Mouse (Mus musculus) thymus, adult 2 months (tissue): ENCODE results near the gene Ncoa3.

Source experiments
- CTCF ChIP-seq: fragments of 200-500 bp; IDR thresholded peaks from 2 replicates; pipeline ENCODE4 v1.5.1; 2012; ENCODE audit warnings: mild to moderate bottlenecking, control low read depth, low read length, moderate library complexity, borderline replicate concordance; ENCODE audit not compliant: control insufficient read depth, poor library complexity, insufficient read depth; ENCODE audit errors: extremely low read depth
- POLR2A ChIP-seq: fragments of 200-500 bp; IDR thresholded peaks from 2 replicates; pipeline ENCODE4 v1.6.1; 2012; ENCODE audit warnings: mild to moderate bottlenecking, low read length, control low read depth, moderate library complexity; ENCODE audit not compliant: control insufficient read depth, poor library complexity, insufficient read depth; ENCODE audit errors: extremely low read depth

- no peak for TF ChIP-seq CTCF
- TF ChIP-seq POLR2A, result no peak
Measured at GRCm38 (mm10) chr2:166007046-166007445, 14.6 kb downstream of the Ncoa3 start.
